Mouse (Mus musculus) cerebellum, postnatal 4 days (tissue): Measurements from ENCODE around the gene Tfap2a.

ENCODE experiments used
- DNase-seq, 2 experiments: peaks; one replicate each; pipeline ENCODE4 v3.0.0; 2022; ENCODE audit warnings: low spot score in 2 of 2, mixed read lengths in 1 of 2

The Tfap2a gene

GRCm38 (mm10) chr13:40738196-40738880 lies at the start of gene Tfap2a:
Gene Tfap2a, minus strand, starts transcription at chr13:40738376.
- DNase-seq, result no peak

- no peak for DNase-seq
These were observed 46.1 kb upstream of the Tfap2a start for GRCm38 (mm10) chr13:40784202-40784771.

- no peak for DNase-seq
These were observed 19.8 kb upstream of the Tfap2a start for GRCm38 (mm10) chr13:40757995-40758394.

- no peak for DNase-seq
These were observed 18.2 kb upstream of the Tfap2a start for GRCm38 (mm10) chr13:40756356-40756755.

GRCm38 (mm10) chr13:40754091-40754490 lies 15.9 kb upstream of the Tfap2a start:
- DNase-seq, result no peak

- DNase-seq, result no peak
These were observed 13.7 kb upstream of the Tfap2a start for GRCm38 (mm10) chr13:40751889-40752288.

GRCm38 (mm10) chr13:40749603-40749905 lies 11.4 kb upstream of the Tfap2a start:
- DNase-seq, result no peak

- peak in 1 of 2 experiments; percentile 17 for DNase-seq
These were observed 10.8 kb upstream of the Tfap2a start for GRCm38 (mm10) chr13:40748785-40749602.

- no peak for DNase-seq
These were observed 6.1 kb upstream of the Tfap2a start for GRCm38 (mm10) chr13:40744111-40744805.

- DNase-seq, result no peak
These were observed 5.0 kb upstream of the Tfap2a start for GRCm38 (mm10) chr13:40743221-40743620.

GRCm38 (mm10) chr13:40741841-40742550 lies 3.8 kb upstream of the Tfap2a start:
- no peak for DNase-seq

GRCm38 (mm10) chr13:40741436-40741835 lies 3.3 kb upstream of the Tfap2a start:
- DNase-seq, result no peak

GRCm38 (mm10) chr13:40740727-40741360 lies 2.7 kb upstream of the Tfap2a start:
- no peak for DNase-seq

GRCm38 (mm10) chr13:40739901-40740300 lies 1.7 kb upstream of the Tfap2a start:
- DNase-seq, result no peak

GRCm38 (mm10) chr13:40739121-40739650 lies 1.0 kb upstream of the Tfap2a start:
- no peak for DNase-seq

GRCm38 (mm10) chr13:40737761-40738160 lies 415 bp downstream of the Tfap2a start:
- no peak for DNase-seq

GRCm38 (mm10) chr13:40737099-40737498 lies 1.1 kb downstream of the Tfap2a start:
- no peak for DNase-seq

GRCm38 (mm10) chr13:40736107-40736780 lies 1.9 kb downstream of the Tfap2a start:
- no peak for DNase-seq

- DNase-seq, result no peak
These were observed 2.6 kb downstream of the Tfap2a start for GRCm38 (mm10) chr13:40735416-40736106.
